Mouse (Mus musculus) MEL (cell line): ENCODE results near the gene Hemk1. TPM values are rescaled to one million over a fixed set of nuclear protein-coding genes. Genes with fewer than 3 reads are reported as not detected.

Experiments
- DNase-seq: peaks from one replicate; pipeline ENCODE4 v3.0.0; 2011; ENCODE audit warnings: low read depth, low spot score
- H3K27ac ChIP-seq: 2 replicates; pipeline ENCODE4 v1.5.1; 2012; ENCODE audit warnings: low read depth, mild to moderate bottlenecking, control low read depth, low read length, moderate library complexity; ENCODE audit not compliant: control insufficient read depth
- H3K27me3 ChIP-seq, 2 experiments: fragments of 150-350 bp in 1 of 2; sonication (generic) in 1 of 2; 2 replicates each; pipeline ENCODE4 v1.6.1; 2012; ENCODE audit warnings: low read length in 2 of 2, mild to moderate bottlenecking in 2 of 2, improper control_type of control experiment in 1 of 2, moderate library complexity in 1 of 2; ENCODE audit not compliant: insufficient read depth in 2 of 2, control insufficient read depth in 1 of 2
- H3K36me3 ChIP-seq, 2 experiments: 2 replicates each; pipeline ENCODE4 v1.6.1; 2012 to 2014; ENCODE audit warnings: low read length in 2 of 2, improper control_type of control experiment in 1 of 2, inconsistent platforms in 1 of 2, mild to moderate bottlenecking in 1 of 2; ENCODE audit not compliant: insufficient read depth in 2 of 2, control insufficient read depth in 1 of 2
- H3K4me1 ChIP-seq, 2 experiments: fragments of 150-350 bp in 1 of 2; sonication (generic) in 1 of 2; 2 replicates each; pipeline ENCODE4 v1.6.1; 2012; ENCODE audit warnings: low read length in 2 of 2, improper control_type of control experiment in 1 of 2, mild to moderate bottlenecking in 1 of 2; ENCODE audit not compliant: insufficient read depth in 2 of 2, control insufficient read depth in 1 of 2
- H3K4me3 ChIP-seq, 2 experiments: fragments of 150-350 bp in 1 of 2; sonication (generic) in 1 of 2; 2 replicates each; pipeline ENCODE4 v1.5.1; 2012; ENCODE audit warnings: low read depth in 2 of 2, low read length in 2 of 2, mild to moderate bottlenecking in 2 of 2, moderate library complexity in 2 of 2, control low read depth in 1 of 2, improper control_type of control experiment in 1 of 2; ENCODE audit not compliant: control insufficient read depth in 1 of 2, insufficient read depth in 1 of 2
- H3K79me2 ChIP-seq: 2 replicates; pipeline ENCODE4 v1.6.1; 2012; ENCODE audit warnings: mild to moderate bottlenecking, low read length, moderate library complexity; ENCODE audit not compliant: control insufficient read depth, poor library complexity, insufficient read depth
- H3K9ac ChIP-seq: 2 replicates; pipeline ENCODE4 v1.6.1; 2012; ENCODE audit warnings: low read depth, mild to moderate bottlenecking, control low read depth, low read length, moderate library complexity; ENCODE audit not compliant: control insufficient read depth, poor library complexity, severe bottlenecking
- H3K9me3 ChIP-seq: fragments of 150-350 bp; sonication (generic); replicated peaks from 2 replicates; pipeline ENCODE4 v1.6.1; 2012; ENCODE audit warnings: mild to moderate bottlenecking, low read length, improper control_type of control experiment, moderate library complexity; ENCODE audit not compliant: insufficient read depth
- BHLHE40 ChIP-seq: IDR thresholded peaks from 2 replicates; pipeline ENCODE4 v1.6.1; 2012; ENCODE audit warnings: low read depth, mild to moderate bottlenecking, inconsistent platforms, low read length, improper control_type of control experiment, borderline replicate concordance
- CHD1 ChIP-seq: IDR thresholded peaks from 2 replicates; pipeline ENCODE4 v1.6.1; 2012; ENCODE audit warnings: low read depth, mild to moderate bottlenecking, inconsistent platforms, low read length, improper control_type of control experiment
- CTCF ChIP-seq, 3 experiments: IDR thresholded peaks in 2 of 3; conservative IDR thresholded peaks in 1 of 3; 2 replicates each; pipeline ENCODE4 v1.5.1; 2011 to 2012; ENCODE audit warnings: low read length in 3 of 3, low read depth in 2 of 3, mild to moderate bottlenecking in 2 of 3, improper control_type of control experiment in 1 of 3, inconsistent platforms in 1 of 3, mixed read lengths in 1 of 3, moderate library complexity in 1 of 3; ENCODE audit not compliant: control insufficient read depth in 1 of 3, insufficient read depth in 1 of 3, poor library complexity in 1 of 3, severe bottlenecking in 1 of 3
- E2F4 ChIP-seq: IDR thresholded peaks from 2 replicates; pipeline ENCODE4 v1.6.1; 2011; ENCODE audit warnings: low read depth, low read length, improper control_type of control experiment, borderline replicate concordance
- ELF1 ChIP-seq: IDR thresholded peaks from 2 replicates; pipeline ENCODE4 v1.6.1; 2014; ENCODE audit warnings: low read depth, mild to moderate bottlenecking, inconsistent platforms, low read length, improper control_type of control experiment, moderate library complexity
- EP300 ChIP-seq, 2 experiments: IDR thresholded peaks; 2 replicates each; pipeline ENCODE4 v1.6.1; 2011; ENCODE audit warnings: improper control_type of control experiment in 2 of 2, low read length in 2 of 2, low read depth in 1 of 2, mild to moderate bottlenecking in 1 of 2
- ETS1 ChIP-seq: IDR thresholded peaks from 2 replicates; pipeline ENCODE4 v1.6.1; 2012; ENCODE audit warnings: low read depth, mild to moderate bottlenecking, inconsistent platforms, low read length, improper control_type of control experiment, moderate library complexity
- GABPA ChIP-seq: IDR thresholded peaks from 2 replicates; pipeline ENCODE4 v1.6.1; 2012; ENCODE audit warnings: low read depth, mild to moderate bottlenecking, inconsistent platforms, low read length, improper control_type of control experiment, moderate library complexity
- GATA1 ChIP-seq: IDR thresholded peaks from 2 replicates; pipeline ENCODE4 v1.6.1; 2011; ENCODE audit warnings: low read depth, low read length, improper control_type of control experiment
- KAT2A ChIP-seq: conservative IDR thresholded peaks from 2 replicates; pipeline ENCODE4 v1.6.1; 2012; ENCODE audit warnings: low read depth, low read length, improper control_type of control experiment, inconsistent platforms
- MAFK ChIP-seq: IDR thresholded peaks from 2 replicates; pipeline ENCODE4 v1.6.1; 2011; ENCODE audit warnings: low read depth, mild to moderate bottlenecking, low read length, improper control_type of control experiment, borderline replicate concordance
- MAX ChIP-seq: IDR thresholded peaks from 2 replicates; pipeline ENCODE4 v1.6.1; 2011; ENCODE audit warnings: low read length, improper control_type of control experiment
- MAZ ChIP-seq: IDR thresholded peaks from 2 replicates; pipeline ENCODE4 v1.6.1; 2012; ENCODE audit warnings: low read depth, mild to moderate bottlenecking, inconsistent platforms, low read length, improper control_type of control experiment
- MEF2A ChIP-seq: IDR thresholded peaks from 2 replicates; pipeline ENCODE4 v1.6.1; 2014; ENCODE audit warnings: low read depth, mild to moderate bottlenecking, inconsistent platforms, low read length, improper control_type of control experiment; ENCODE audit not compliant: poor library complexity, insufficient replicate concordance, severe bottlenecking; ENCODE audit errors: extremely low read depth
- NRF1 ChIP-seq: IDR thresholded peaks from 2 replicates; pipeline ENCODE4 v1.6.1; 2014; ENCODE audit warnings: low read depth, mild to moderate bottlenecking, inconsistent platforms, low read length, improper control_type of control experiment, moderate library complexity; ENCODE audit not compliant: poor library complexity, insufficient read depth, severe bottlenecking
- POLR2A ChIP-seq, 2 experiments: IDR thresholded peaks; 2 replicates each; pipeline ENCODE4 v1.6.1; 2011 to 2012; ENCODE audit warnings: low read length in 2 of 2, mild to moderate bottlenecking in 2 of 2, control low read depth in 1 of 2, improper control_type of control experiment in 1 of 2, low read depth in 1 of 2, moderate library complexity in 1 of 2; ENCODE audit not compliant: control insufficient read depth in 1 of 2, insufficient read depth in 1 of 2, poor library complexity in 1 of 2
- POLR2AphosphoS2 ChIP-seq: IDR thresholded peaks from 2 replicates; pipeline ENCODE4 v1.6.1; 2011; ENCODE audit warnings: low read length, improper control_type of control experiment
- RCOR1 ChIP-seq: IDR thresholded peaks from 2 replicates; pipeline ENCODE4 v1.6.1; 2012; ENCODE audit warnings: low read depth, mild to moderate bottlenecking, inconsistent platforms, low read length, improper control_type of control experiment
- SIN3A ChIP-seq: IDR thresholded peaks from 2 replicates; pipeline ENCODE4 v1.6.1; 2012; ENCODE audit warnings: low read length, improper control_type of control experiment, inconsistent platforms
- SMC3 ChIP-seq: IDR thresholded peaks from 2 replicates; pipeline ENCODE4 v1.6.1; 2011; ENCODE audit warnings: low read depth, low read length, improper control_type of control experiment
- UBTF ChIP-seq: IDR thresholded peaks from 2 replicates; pipeline ENCODE4 v1.6.1; 2012; ENCODE audit warnings: low read depth, mild to moderate bottlenecking, inconsistent platforms, low read length, improper control_type of control experiment, moderate library complexity, borderline replicate concordance; ENCODE audit not compliant: insufficient read depth
- ZKSCAN1 ChIP-seq: IDR thresholded peaks from 2 replicates; pipeline ENCODE4 v1.6.1; 2012; ENCODE audit warnings: low read depth, mild to moderate bottlenecking, inconsistent platforms, low read length, improper control_type of control experiment, moderate library complexity
- ZNF384 ChIP-seq: IDR thresholded peaks from 2 replicates; pipeline ENCODE4 v1.6.1; 2012; ENCODE audit warnings: low read depth, mild to moderate bottlenecking, inconsistent platforms, low read length, improper control_type of control experiment
- polyA plus RNA-seq, 2 experiments: library from polyadenylated mRNA; stranded (reverse) in 1 of 2; unstranded in 1 of 2; fragments of >175 nt in 1 of 2; fragments of >200 nt in 1 of 2; gene quantifications; 2 replicates each; pipeline versions ENCODE4 v1.2.1 to v1.2.4; 2012; ENCODE audit warnings: low replicate concordance in 2 of 2, low read depth in 1 of 2; ENCODE audit not compliant: insufficient read length in 2 of 2, insufficient read depth in 1 of 2, missing spikeins in 1 of 2
- total RNA-seq: library from RNA; depleted of rRNA; stranded (reverse); fragments of 300-350 nt; gene quantifications from 2 replicates; pipeline ENCODE4 v1.2.3, GENCODE M21; 2012

Hemk1 gene
- total and polyA plus RNA-seq, 3 experiments: 7.5 to 11.8 TPM; not detected in 1

- TF ChIP-seq MAFK (no peak), SMC3 (peak; percentile 98), KAT2A (no peak), POLR2A (IDR thresholded peaks at IDR 0.05; ENCODE audit: control insufficient read depth in 1 of 2, insufficient read depth in 1 of 2, low read depth in 1 of 2, low read length in 2 of 2, poor library complexity in 1 of 2) (no peak), MAZ (no peak), CHD1 (no peak), MAX (no peak), UBTF (no peak), ZNF384 (no peak), GATA1 (no peak), POLR2AphosphoS2 (no peak), RCOR1 (0 out of 2 replicates have a peak, but pooled peaks have one; percentile 25), E2F4 (no peak), ELF1 (no peak), EP300 (IDR thresholded peaks at IDR 0.05; ENCODE audit: low read depth in 1 of 2, low read length in 2 of 2) (no peak), NRF1 (no peak), MEF2A (no peak), ETS1 (no peak), SIN3A (peak; percentile 71), ZKSCAN1 (no peak), BHLHE40 (no peak)
Observed at GRCm38 (mm10) chr9:107335909-107336308, 2.2 kb downstream of the Hemk1 start (continued).

GRCm38 (mm10) chr9:107335046-107335445 lies 3.1 kb downstream of the Hemk1 start:
- H3K27me3 ChIP-seq: no peaks in the 10 kb centered on the region
- peak; percentile 44 for DNase-seq
- H3K36me3 ChIP-seq: peaks cover 0 to 9% of the 10 kb centered on the region in 2 experiments; a peak in 2 of 4 replicates
- H3K4me1 ChIP-seq: peaks cover 0 to 17% of the 10 kb centered on the region in 2 experiments; a peak in 2 of 4 replicates
- TF ChIP-seq GABPA (no peak), CTCF (IDR thresholded peaks at IDR 0.05 in 2 of 3, conservative IDR thresholded peaks at IDR 0.05 in 1 of 3; ENCODE audit: control insufficient read depth in 1 of 3, insufficient read depth in 1 of 3, low read depth in 2 of 3, low read length in 3 of 3, poor library complexity in 1 of 3, severe bottlenecking in 1 of 3) (peak in 2 of 3 experiments; percentile 22 to 27; a peak in 2 of 6 replicates)
- H3K9me3 ChIP-seq: no peaks in the 10 kb centered on the region
- no peak overlapping the region for H3K27ac ChIP-seq
- no peak overlapping the region for H3K4me3 ChIP-seq
- no peak overlapping the region for H3K9ac ChIP-seq
- H3K79me2 ChIP-seq: peaks cover 4% of the 10 kb centered on the region; the same call in 1 of the 2 replicates
